Mouse (Mus musculus): Measurements from ENCODE around the gene Gm16503. TPM values are rescaled to one million over a fixed set of nuclear protein-coding genes. Genes with fewer than 3 reads are reported as not detected.
"Not testable (repeated sequence)": the region's sequence is repeated elsewhere in the genome, so short reads cannot be mapped to it uniquely, and the experiment has no call there.

Gene Gm16503
- 0.04 TPM in 1 of 2 replicates, not detected in the other for polyA plus RNA-seq (2012; rRNA removed)

DNA sequence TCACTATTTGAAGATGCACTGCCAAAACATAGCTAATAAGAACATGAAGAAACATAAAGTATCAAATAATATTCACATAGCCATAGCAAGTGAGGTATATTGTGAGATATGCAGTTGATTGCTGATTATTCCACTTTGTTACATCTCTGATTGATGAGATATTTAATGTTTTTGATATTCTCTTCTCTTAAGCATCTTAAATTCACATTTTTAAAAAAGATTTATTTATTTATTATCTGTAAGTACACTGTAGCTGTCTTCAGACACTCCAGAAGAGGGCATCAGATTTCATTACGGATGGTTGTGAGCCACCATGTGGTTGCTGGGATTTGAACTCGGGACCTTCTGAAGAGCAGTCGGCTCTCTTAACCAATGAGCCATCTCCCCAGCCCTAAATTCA, at the start of gene Gm16503:
Gene Gm16503, plus strand, starts transcription at position 301 of the 400 bp plus-strand sequence.
- 83% methylated on average over 3 of the region's 3 CpGs for WGBS

DNA sequence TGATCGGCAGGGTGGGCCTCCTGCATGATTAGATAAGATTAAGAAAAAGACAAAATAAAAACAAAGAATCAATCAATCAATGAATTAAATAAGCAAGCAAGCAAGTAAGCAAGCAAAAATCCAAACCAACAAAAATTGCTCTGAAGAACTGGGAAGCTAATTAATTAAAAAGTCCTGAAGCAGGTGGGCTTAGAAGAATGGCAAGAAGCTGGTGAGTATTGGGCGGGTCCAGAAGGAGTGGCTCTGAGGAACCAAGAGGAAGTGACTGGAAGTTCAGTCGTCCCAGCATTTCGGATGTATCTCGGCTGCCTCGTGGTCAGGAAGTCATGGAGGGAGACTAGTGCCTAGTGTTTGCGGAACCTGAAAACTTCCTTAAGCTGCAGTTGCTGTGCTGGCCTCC, 47.9 kb upstream of the Gm16503 start, which contains the start of gene Zfp982:
Gene Zfp982, plus strand, starts transcription at position 301 of the 400 bp plus-strand sequence.
- not testable (repeated sequence) for H3K4me1 ChIP-seq (ENCODE audit: control insufficient read depth, insufficient read depth, low read length); DNase-seq; H3K4me3 ChIP-seq (replicated peaks; ENCODE audit: extremely low read depth, low read depth, low read length)
- whole genome bisulfite sequencing, result 76% methylated on average over 7 of the region's 7 CpGs

More for the DNA sequence above, at the start of gene Gm16503:
- H3K4me1 ChIP-seq (ENCODE audit: control insufficient read depth, insufficient read depth, low read length); H3K4me3 ChIP-seq (replicated peaks; ENCODE audit: extremely low read depth, low read depth, low read length); DNase-seq: not testable (repeated sequence)

DNA sequence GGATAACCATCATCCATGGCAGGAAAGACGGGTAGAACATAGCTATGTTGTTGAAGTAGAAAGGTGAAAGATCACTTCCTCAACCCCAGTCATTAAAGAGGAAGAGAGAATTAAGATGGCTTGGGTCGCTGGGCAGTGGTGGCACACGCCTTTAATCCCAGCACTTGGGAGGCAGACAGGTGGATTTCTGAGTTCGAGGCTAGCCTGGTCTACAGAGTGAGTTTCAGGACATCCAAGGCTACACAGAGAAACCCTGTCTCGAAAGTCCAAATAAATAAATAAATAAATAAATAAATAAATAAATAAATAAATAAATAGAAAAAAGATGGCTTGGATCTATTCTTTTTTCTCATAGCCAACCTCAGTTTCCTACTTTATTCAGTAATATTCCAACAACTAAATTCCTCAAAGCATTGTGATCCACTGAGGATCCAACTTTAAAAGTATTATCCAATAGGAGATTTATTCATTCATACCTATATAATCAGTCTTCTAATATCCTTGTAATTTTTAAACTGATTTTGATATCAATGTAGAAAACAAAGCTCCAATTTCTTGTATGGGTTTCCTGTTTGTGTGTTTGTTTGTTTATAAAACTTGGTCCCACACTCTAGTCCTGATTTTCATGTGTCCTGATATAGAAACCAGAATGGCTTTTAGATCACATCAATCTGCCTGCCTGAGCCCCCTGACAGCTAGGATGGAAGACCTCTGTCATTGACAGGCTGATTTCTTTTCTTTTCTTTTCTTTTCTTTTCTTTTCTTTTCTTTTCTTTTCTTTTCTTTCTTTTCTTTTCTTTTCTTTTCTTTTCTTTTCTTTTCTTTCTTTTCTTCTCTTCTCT, 41.0 kb upstream of the Gm16503 start:
- 84% methylated on average over 5 of the region's 5 CpGs for WGBS
- H3K4me3 ChIP-seq (replicated peaks; ENCODE audit: extremely low read depth, low read depth, low read length); DNase-seq; H3K4me1 ChIP-seq (ENCODE audit: control insufficient read depth, insufficient read depth, low read length): not testable (repeated sequence)

DNA sequence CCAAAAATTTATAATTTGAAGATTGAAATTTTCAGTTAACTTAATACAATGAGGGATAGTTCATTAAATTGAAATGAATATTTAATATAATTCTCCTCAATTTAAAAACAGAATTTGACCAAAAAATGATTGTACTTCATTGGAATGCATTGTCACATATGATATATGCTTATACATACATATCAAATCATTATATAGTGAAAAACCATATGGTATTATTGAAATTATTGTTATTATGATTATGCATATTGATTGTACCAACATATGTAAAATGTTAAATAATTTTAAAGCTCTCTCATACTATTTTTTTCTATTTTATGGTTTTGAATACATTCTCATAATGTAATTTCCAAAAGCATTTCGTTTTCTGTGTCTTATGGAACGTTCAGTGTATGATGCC, 30.8 kb upstream of the Gm16503 start:
- TF ChIP-seq CTCF (IDR thresholded peaks at IDR 0.05; ENCODE audit: insufficient read depth, low read length), result no peak
- TF ChIP-seq POLR2A (IDR thresholded peaks at IDR 0.05; ENCODE audit: borderline replicate concordance, extremely low read depth, low read depth, low read length), result no peak
- no peak for DNase-seq
- H3K4me3 ChIP-seq (replicated peaks; ENCODE audit: extremely low read depth, low read depth, low read length), result no peak overlapping the region
- 72% methylated on average over 2 of the region's 2 CpGs for WGBS
- no peaks in the 10 kb centered on the region for H3K4me1 ChIP-seq (ENCODE audit: control insufficient read depth, insufficient read depth, low read length)

DNA sequence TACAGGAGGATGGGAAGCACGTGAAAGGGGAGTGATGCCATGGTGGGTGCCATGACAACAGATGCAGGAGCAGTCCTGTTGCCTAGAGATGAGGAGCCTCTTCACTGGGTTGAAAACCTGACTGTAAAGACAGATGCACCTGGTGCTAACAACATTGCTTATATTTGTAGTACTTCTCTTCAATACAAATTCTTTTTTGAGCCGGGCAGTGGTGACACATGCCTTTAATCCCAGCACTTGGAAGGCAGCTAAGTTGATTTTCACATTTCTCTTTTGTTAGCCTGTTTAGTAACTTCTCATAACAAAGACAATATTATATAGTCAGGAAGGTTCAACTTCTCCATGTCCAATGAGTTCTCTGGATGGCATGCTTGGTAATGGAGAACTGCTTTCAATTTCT, 21.0 kb upstream of the Gm16503 start:
- no peak for TF ChIP-seq POLR2A (IDR thresholded peaks at IDR 0.05; ENCODE audit: borderline replicate concordance, extremely low read depth, low read depth, low read length)
- no peak for TF ChIP-seq CTCF (IDR thresholded peaks at IDR 0.05; ENCODE audit: insufficient read depth, low read length)
- Histone ChIP-seq H3K4me3 (replicated peaks; ENCODE audit: extremely low read depth, low read depth, low read length) (no peak overlapping the region), H3K4me1 (ENCODE audit: control insufficient read depth, insufficient read depth, low read length) (no peaks in the 10 kb centered on the region)
- 62% methylated on average over 2 of the region's 2 CpGs for WGBS
- no peak for DNase-seq

DNA sequence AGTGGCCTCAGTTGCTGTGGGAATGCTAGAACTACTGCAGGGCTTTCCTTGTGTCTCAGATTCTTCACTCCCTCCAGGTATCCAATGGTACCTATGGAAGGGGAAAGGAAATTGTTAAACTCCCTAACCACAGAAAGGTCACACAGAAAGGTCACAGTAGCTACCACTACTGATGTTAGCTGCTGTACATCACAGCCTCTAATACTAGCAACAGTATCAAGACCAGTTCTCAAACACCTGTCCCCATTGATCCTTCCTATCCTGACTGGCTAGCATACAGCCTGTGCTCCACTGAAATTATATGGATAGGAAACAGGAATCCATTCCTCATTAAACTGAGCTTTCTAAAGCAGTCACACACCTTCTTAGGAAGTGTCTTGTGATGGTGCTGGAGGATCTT, 19.9 kb upstream of the Gm16503 start:
- no peak for DNase-seq
- TF ChIP-seq CTCF (IDR thresholded peaks at IDR 0.05; ENCODE audit: insufficient read depth, low read length) (no peak), POLR2A (IDR thresholded peaks at IDR 0.05; ENCODE audit: borderline replicate concordance, extremely low read depth, low read depth, low read length) (no peak)
- Histone ChIP-seq H3K4me1 (ENCODE audit: control insufficient read depth, insufficient read depth, low read length) (no peaks in the 10 kb centered on the region), H3K4me3 (replicated peaks; ENCODE audit: extremely low read depth, low read depth, low read length) (no peak overlapping the region)

DNA sequence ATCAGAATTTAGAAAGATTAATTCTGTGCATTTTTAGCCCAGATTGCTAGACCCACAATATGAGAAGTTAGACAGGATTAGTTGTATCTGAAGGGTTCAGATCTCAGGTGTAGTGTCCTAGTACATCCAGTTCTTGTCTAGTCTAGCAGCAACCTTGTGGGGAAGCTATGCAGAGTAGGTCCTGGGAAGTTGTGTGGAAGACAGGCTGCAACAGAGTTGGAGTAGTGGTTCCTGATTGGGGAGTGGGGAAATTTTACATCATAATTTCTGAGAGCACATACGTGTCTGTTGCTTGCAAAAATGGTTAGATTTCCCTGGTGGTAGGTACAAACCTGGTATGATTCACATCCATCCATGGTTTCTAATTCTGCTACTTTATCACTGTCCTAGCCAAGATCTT, 14.9 kb upstream of the Gm16503 start:
- WGBS, result 76% methylated on average over 1 of the region's 1 CpGs
- DNase-seq, result no peak
- Histone ChIP-seq H3K4me1 (ENCODE audit: control insufficient read depth, insufficient read depth, low read length) (no peaks in the 10 kb centered on the region), H3K4me3 (replicated peaks; ENCODE audit: extremely low read depth, low read depth, low read length) (no peak overlapping the region)
- TF ChIP-seq POLR2A (IDR thresholded peaks at IDR 0.05; ENCODE audit: borderline replicate concordance, extremely low read depth, low read depth, low read length) (no peak), CTCF (IDR thresholded peaks at IDR 0.05; ENCODE audit: insufficient read depth, low read length) (no peak)

DNA sequence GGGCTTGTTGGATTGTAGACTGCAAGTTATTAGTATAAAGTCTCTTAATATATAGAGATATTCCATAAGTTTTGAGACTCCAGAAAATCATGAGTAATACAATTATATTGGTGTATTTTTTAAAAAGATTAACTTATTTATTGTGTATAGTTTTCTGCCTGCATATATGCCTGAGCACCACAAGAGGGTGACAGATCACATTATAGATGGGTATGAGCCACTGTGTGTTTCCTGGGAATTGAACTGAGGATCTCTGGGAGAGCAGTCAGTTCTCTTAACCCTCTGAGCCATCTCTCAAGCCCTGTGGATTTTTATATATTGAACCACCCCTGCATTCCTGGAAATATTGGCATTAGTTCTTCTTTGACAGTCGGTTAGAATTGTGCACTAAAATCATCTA, 9.7 kb upstream of the Gm16503 start:
- TF ChIP-seq POLR2A (IDR thresholded peaks at IDR 0.05; ENCODE audit: borderline replicate concordance, extremely low read depth, low read depth, low read length), result no peak
- no peak for TF ChIP-seq CTCF (IDR thresholded peaks at IDR 0.05; ENCODE audit: insufficient read depth, low read length)
- H3K4me3 ChIP-seq (replicated peaks; ENCODE audit: extremely low read depth, low read depth, low read length), result no peak overlapping the region
- DNase-seq, result no peak
- WGBS, result 80% methylated on average over 1 of the region's 1 CpGs
- H3K4me1 ChIP-seq (ENCODE audit: control insufficient read depth, insufficient read depth, low read length), result no peaks in the 10 kb centered on the region

DNA sequence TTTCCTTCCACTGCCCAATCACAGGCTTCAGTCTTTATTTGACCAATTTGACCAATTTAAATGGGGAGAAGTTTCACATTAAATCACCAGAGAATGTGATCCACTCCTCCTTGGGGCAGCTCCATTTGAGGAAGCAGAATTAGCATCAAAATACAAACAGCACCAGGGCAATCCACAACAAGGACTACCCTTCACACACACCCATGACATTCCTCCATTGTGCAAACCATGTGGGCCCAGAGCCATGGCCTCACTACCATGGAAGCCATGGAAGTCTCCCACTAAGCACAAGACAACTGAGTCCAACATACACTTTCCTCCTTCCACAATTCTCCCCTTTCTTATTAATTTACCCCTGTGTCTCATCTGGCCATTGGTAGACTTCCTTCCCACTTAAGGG, 4.1 kb upstream of the Gm16503 start:
- not testable (repeated sequence) for H3K4me1 ChIP-seq (ENCODE audit: control insufficient read depth, insufficient read depth, low read length); H3K4me3 ChIP-seq (replicated peaks; ENCODE audit: extremely low read depth, low read depth, low read length); DNase-seq

DNA sequence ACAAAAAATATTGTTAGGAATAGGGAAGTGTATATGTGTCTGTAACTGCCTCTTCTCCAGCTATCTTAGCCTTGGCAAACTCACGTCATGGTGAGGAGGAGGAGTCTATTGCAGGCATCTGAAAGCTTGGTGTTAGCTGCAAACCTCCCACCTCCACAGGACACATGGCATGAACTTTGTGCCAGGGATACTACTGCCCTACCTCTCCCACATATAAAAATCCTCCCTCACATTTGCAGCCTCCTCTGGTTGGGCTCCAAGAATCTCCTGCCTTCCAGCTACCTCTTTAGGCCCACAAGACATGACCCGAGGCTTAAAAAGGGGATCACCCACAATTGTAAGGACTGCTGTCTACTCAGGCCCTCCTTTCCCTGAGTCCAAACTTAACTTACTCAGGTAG, 2.3 kb upstream of the Gm16503 start:
- no peak overlapping the region for H3K4me3 ChIP-seq (replicated peaks; ENCODE audit: extremely low read depth, low read depth, low read length)
- 79% methylated on average over 2 of the region's 2 CpGs for WGBS
- no peak for DNase-seq
- TF ChIP-seq POLR2A (IDR thresholded peaks at IDR 0.05; ENCODE audit: borderline replicate concordance, extremely low read depth, low read depth, low read length), result no peak
- TF ChIP-seq CTCF (IDR thresholded peaks at IDR 0.05; ENCODE audit: insufficient read depth, low read length), result no peak
- no peaks in the 10 kb centered on the region for H3K4me1 ChIP-seq (ENCODE audit: control insufficient read depth, insufficient read depth, low read length)

DNA sequence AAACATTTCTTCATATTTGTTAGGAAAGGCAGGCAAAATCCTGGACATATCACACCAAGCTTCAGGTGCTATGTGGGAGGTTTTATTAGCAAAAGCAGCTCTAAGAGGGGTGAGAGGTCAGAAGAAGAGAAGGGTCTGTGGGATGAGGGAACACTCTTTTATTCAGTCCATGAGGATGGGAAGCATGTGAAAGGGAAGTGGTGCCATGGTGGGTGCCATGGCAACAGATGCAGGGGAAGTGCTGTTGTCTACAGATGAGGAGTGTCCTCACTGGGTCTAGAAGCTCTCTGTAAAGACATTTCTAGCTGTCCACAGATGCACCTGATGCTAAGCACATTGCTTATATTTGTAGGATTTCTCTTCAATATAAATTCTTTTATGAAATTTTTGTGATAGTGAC, 1.1 kb downstream of the Gm16503 start:
- TF ChIP-seq POLR2A (IDR thresholded peaks at IDR 0.05; ENCODE audit: borderline replicate concordance, extremely low read depth, low read depth, low read length), result no peak
- no peak for TF ChIP-seq CTCF (IDR thresholded peaks at IDR 0.05; ENCODE audit: insufficient read depth, low read length)
- DNase-seq, result no peak

DNA sequence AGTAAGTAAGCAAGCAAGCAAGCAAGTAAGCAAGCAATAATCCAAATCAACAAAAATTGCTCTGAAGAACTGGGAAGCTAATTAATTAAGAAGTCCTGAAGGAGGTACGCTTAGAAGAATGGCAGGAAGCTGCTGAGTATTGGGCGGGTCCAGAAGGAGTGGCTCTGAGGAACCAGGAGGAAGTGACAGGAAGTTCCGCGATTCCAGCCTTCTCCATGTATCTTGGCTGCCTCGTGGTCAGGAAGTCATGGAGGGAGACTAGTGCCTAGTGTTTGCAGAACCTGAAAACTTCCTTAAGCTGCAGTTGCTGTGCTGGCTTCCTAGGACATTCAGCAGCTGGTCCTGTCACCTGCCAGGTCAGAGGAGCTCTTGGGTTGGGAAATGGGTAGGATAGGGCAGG, 13.1 kb downstream of the Gm16503 start, which contains the start of gene Zfp985:
Gene Zfp985, plus strand, starts transcription at position 207 of the 400 bp plus-strand sequence.
- not testable (repeated sequence) for H3K4me3 ChIP-seq (replicated peaks; ENCODE audit: extremely low read depth, low read depth, low read length); DNase-seq; H3K4me1 ChIP-seq (ENCODE audit: control insufficient read depth, insufficient read depth, low read length)
- WGBS, result 54% methylated on average over 5 of the region's 5 CpGs

More for the DNA sequence above, 1.1 kb downstream of the Gm16503 start:
- H3K4me1 ChIP-seq (ENCODE audit: control insufficient read depth, insufficient read depth, low read length), result no peaks in the 10 kb centered on the region
- H3K4me3 ChIP-seq (replicated peaks; ENCODE audit: extremely low read depth, low read depth, low read length), result no peak overlapping the region

DNA sequence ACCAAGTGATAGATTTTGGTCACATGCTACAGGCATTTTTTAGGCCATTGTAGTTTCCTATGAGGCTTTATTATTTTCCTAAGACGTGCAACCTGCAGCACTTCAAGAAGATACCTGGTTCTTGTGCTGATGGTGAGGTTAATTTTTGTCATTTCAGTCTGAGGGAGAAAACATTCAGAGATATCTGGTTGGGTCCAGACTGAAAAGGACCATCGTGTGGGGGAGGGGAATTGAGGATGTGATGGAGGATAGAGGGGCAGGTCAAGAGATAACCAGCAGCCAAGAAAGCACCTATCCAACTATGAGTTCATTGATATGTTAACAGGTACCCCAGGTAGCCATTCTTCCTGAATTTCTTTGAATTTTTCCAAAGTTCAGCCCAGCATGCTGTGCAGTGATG, 14.3 kb downstream of the Gm16503 start:
- not testable (repeated sequence) for DNase-seq; H3K4me3 ChIP-seq (replicated peaks; ENCODE audit: extremely low read depth, low read depth, low read length)
- 64% methylated on average over 2 of the region's 2 CpGs for WGBS

DNA sequence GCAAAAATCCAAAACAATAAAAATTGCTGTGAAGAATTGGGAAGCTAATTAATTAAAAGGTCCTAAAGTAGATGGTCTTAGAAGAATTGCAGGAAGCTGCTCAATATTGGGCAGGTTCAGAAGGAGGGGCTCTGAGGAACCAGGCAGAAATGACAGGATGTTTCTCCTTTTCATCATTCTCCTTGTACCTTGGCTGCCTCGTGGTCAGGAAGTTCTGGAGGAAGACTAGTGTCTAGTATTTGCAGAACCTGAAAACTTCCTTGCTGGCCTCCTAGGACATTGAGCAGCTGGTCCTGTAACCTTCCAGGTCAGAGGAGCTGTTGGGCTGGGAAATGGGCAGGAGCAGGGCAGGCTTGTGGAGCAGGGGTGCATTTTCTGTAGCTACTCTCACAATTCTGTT, 16.9 kb downstream of the Gm16503 start:
- not testable (repeated sequence) for DNase-seq; H3K4me1 ChIP-seq (ENCODE audit: control insufficient read depth, insufficient read depth, low read length)
- 30% methylated on average over 1 of the region's 1 CpGs for WGBS

More for the DNA sequence above, 14.3 kb downstream of the Gm16503 start:
- H3K4me1 ChIP-seq (ENCODE audit: control insufficient read depth, insufficient read depth, low read length), result not testable (repeated sequence)

More for the DNA sequence above, 16.9 kb downstream of the Gm16503 start:
- H3K4me3 ChIP-seq (replicated peaks; ENCODE audit: extremely low read depth, low read depth, low read length), result not testable (repeated sequence)
